Mouse (Mus musculus): ENCODE results near the gene D630036H23Rik. TPM values are rescaled to one million over a fixed set of nuclear protein-coding genes. Genes with fewer than 3 reads are reported as not detected.

Gene D630036H23Rik
- not detected for polyA plus RNA-seq (2015; fragmentation: Illumina TruSeq; extraction: RNeasy Lipid Tissue Mini Kit (QIAGEN cat#74804); ENCODE audit: insufficient read depth, low replicate concordance)

DNA sequence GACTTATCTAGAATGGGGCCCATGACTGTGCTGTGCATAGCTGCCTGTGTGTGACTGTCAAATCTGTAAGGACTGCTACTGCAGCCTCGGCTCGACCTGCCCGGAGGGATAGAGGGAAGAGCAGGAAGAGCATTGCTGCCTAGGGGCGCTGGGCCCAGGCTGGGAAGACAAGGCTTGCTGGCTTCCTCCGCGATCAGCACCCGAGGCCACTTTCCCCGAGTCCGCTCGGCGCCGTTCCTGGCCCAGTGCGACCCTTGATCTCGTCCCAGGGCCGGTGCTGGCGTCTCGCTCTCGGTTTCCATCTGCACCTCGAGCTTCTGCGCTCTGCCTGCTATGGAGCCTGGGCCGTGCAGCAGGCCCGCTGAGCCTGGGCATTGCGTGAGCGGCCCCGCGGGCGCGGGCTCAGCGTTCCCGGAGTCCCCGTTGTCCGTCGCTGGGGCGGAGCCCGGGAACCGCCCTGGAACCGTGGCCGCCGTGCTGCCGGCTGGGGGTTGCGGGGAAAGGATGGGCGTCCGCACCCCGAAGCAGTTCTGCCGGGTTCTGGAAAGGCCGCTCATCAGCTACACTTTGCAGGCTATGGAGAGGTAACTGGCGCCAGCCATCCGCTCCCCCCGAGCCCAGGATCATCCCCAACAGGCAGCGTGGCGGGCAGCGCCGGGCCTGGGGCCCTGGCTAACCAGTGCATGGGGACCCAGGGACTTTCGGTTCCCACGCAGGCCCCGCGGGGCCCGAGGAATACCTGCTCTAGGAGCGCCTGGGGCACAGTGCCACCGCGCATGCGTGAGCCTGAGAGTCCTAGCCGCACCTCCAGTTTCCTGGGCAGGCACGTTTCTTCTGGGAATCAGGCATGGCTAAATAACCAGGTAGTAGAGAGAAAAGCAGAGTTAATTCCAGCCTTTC, at the start of gene D630036H23Rik, which contains the start of gene Ispd:
Gene D630036H23Rik, minus strand, starts transcription at position 741 of the 900 bp plus-strand sequence.
Gene Ispd, plus strand, starts transcription at position 10 of the 900 bp plus-strand sequence.

Other genes with a start within 250 kb of the D630036H23Rik start
- gene Ankmy2, start 225.1 kb downstream of the D630036H23Rik start, polyA plus RNA-seq (2015; fragmentation: Illumina TruSeq; extraction: RNeasy Lipid Tissue Mini Kit (QIAGEN cat#74804); ENCODE audit: insufficient read depth, low replicate concordance): 30.4 TPM
- gene Bzw2, start 224.1 kb downstream of the D630036H23Rik start, polyA plus RNA-seq (2015; fragmentation: Illumina TruSeq; extraction: RNeasy Lipid Tissue Mini Kit (QIAGEN cat#74804); ENCODE audit: insufficient read depth, low replicate concordance): 85.6 TPM
- gene Lrrc72, start 128.8 kb downstream of the D630036H23Rik start, polyA plus RNA-seq (2015; fragmentation: Illumina TruSeq; extraction: RNeasy Lipid Tissue Mini Kit (QIAGEN cat#74804); ENCODE audit: insufficient read depth, low replicate concordance): not detected
- 2.2 TPM for gene Sostdc1, start 68.0 kb downstream of the D630036H23Rik start, polyA plus RNA-seq (2015; fragmentation: Illumina TruSeq; extraction: RNeasy Lipid Tissue Mini Kit (QIAGEN cat#74804); ENCODE audit: insufficient read depth, low replicate concordance)
- gene Ispd, start 731 bp downstream of the D630036H23Rik start, polyA plus RNA-seq (2015; fragmentation: Illumina TruSeq; extraction: RNeasy Lipid Tissue Mini Kit (QIAGEN cat#74804); ENCODE audit: insufficient read depth, low replicate concordance): 4.7 TPM

All from spleen, adult 10 weeks (tissue).